Mouse (Mus musculus) embryo, embryonic 11 days (tissue): Measurements from ENCODE around the gene Ston2.
A peak's percentile ranks its signal among the peaks of the same experiment; 100 is the strongest.

Source experiments
- DNase-seq: peaks from one replicate; pipeline ENCODE4 v3.0.0-alpha.2; 2015

The Ston2 gene

GRCm38 (mm10) chr12:91787959-91788437 is at the start of gene Ston2:
Gene Ston2, minus strand, starts transcription at chr12:91788387.
- no peak for DNase-seq

- DNase-seq: no peak
Observed at GRCm38 (mm10) chr12:91837401-91838065, 49.3 kb upstream of the Ston2 start.

- no peak for DNase-seq
Observed at GRCm38 (mm10) chr12:91833939-91834333, 45.7 kb upstream of the Ston2 start.

GRCm38 (mm10) chr12:91833237-91833938 is 45.2 kb upstream of the Ston2 start:
- DNase-seq: no peak

GRCm38 (mm10) chr12:91831410-91831809 is 43.2 kb upstream of the Ston2 start:
- no peak for DNase-seq

DNA sequence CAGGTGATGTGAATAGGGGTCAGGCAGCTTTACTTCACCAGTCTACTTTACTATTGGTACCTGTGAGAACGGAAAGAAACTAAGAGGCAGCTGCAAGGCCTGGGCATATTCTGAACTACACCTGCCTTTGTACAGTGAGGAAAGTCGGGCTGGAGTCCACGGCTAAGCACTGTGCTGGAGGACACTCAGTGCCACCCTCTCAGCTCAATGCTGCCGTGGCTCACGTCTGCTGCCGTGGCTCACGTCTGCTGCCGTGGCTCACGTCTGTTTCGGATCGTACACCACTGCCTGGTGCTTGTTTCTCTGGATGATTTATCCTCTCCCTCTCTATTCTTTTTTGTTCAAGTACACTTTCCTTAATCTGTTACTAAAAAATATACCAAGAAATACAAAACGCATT is 32.3 kb upstream of the Ston2 start:
- DNase-seq: no peak

GRCm38 (mm10) chr12:91818726-91819125 is 30.5 kb upstream of the Ston2 start:
- DNase-seq: no peak

DNA sequence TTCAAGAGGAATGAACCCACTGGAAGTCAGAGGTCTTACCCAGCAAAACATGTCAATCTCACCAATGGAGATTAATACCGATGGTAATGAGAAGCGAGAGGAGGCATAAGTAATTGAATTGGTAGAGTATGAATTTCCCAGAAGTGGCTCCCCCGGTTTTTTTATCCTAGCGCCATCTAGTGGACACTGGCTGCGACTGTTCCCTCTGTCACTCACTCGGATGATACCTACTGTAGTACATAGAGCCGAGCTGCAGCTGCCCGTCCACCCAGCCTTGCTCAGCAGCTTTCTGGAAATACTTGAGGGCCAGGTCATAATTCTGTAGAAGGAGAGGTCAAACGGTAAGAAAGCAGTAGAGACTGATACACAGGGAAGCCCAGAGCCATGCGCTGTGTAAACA is 27.8 kb upstream of the Ston2 start:
- DNase-seq: peak; percentile 66

DNA sequence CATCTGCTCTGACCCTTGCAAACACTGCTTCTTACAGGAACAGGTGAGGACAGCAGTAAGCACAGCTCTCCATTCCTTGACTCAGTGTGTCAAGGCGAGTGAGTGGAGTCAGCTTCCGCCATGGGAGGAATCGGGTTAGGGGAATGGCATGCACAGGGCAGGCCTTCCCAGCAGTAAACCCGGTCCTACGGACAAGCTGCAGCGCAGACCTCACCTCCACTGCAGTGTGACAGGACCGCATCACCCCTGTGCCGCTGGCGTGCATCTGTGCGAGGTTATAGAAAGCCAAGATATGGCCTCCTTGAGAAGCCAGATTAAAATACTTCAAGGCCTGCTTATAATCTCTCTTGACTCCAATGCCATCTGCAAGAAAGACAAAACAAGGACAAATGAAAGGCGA is 27.4 kb upstream of the Ston2 start:
- no peak for DNase-seq

GRCm38 (mm10) chr12:91808911-91809310 is 20.7 kb upstream of the Ston2 start:
- no peak for DNase-seq

DNA sequence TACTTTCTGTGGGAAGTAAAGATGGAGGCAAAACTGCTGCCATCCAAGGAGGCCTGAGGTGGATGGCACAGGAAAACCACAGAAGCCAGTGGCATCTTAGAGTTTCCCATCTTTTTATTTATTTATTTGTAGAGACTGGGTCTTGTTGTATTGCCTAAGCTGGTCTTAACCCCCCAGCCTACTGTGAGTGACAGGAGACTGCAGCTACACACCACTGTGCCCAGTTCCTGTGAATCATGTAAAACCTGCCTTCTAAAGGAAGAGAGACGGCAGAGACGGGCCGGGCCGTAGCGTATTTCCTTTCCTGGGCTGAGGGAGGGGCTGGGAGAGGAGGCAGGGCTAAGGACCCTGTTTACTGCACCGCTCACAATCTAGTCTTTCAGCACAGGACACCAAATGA is 19.6 kb upstream of the Ston2 start:
- DNase-seq: no peak

- no peak for DNase-seq
Observed at GRCm38 (mm10) chr12:91807095-91807494, 18.9 kb upstream of the Ston2 start.

- DNase-seq: no peak
Observed at GRCm38 (mm10) chr12:91804262-91804661, 16.1 kb upstream of the Ston2 start.

GRCm38 (mm10) chr12:91803207-91803932 is 15.2 kb upstream of the Ston2 start:
- DNase-seq: no peak

DNA sequence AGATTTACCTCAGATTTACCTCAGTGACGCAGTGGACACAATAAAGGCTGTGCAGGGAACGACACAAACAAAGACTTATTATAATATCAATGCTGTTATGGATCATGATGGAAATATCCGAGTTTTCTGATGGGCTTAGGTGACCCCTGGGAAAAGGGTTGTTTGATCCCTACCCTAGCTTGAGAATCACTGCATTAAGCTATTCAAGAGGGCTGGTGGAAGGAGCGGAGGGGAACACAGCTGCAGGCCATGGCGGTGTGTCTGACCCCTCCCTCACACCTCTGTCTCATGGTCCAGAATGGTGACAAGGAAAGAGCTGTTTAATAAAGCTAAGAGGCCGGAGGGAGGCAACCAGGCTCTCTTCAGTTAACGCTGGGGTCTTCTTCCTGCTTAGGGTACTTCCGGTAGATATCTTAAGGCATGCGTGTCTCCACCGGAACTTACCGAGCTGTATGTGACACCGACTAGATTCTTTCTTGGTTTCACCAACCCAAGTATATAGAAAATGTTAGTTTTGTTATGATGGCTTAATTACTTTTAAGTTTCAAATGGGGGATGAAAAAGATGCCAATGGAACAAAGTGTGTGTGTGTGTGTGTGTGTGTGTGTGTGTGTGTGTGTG is 14.5 kb upstream of the Ston2 start:
- no peak for DNase-seq

GRCm38 (mm10) chr12:91800861-91801385 is 12.7 kb upstream of the Ston2 start:
- DNase-seq: no peak

GRCm38 (mm10) chr12:91799821-91800335 is 11.7 kb upstream of the Ston2 start:
- no peak for DNase-seq

GRCm38 (mm10) chr12:91799379-91799773 is 11.2 kb upstream of the Ston2 start:
- DNase-seq: peak; percentile 26

DNA sequence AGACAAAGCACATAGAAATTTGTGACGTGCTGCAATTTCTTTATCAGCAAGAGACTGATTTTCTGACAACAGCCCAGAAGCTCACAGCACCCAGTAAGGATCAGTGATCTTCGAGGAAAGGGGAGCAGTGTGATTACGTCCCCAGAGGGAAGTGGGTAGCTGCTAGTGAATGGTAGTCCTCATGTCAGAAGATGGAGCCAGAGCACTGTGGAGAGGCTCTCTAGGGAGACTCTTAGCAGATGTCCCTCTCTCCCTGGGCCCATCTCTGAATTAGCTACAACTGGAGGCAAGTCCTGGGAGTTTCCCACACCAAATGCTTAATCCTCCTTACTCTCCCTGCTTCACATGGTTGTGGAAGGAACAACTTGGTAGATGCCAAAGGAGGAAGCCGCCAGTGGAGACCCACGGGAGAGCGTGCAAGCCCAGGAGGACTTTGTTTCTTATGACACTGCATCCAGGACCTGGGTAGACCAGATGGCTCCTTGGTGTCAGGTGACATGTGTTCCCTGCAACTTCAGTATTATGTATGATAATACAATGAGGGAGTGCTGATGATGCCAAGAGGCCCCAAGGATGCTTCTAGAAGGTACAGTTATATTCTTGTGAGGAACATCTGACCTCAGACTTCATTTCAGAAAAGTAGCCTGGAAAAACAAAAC is 10.7 kb upstream of the Ston2 start:
- peak; percentile 38 for DNase-seq

DNA sequence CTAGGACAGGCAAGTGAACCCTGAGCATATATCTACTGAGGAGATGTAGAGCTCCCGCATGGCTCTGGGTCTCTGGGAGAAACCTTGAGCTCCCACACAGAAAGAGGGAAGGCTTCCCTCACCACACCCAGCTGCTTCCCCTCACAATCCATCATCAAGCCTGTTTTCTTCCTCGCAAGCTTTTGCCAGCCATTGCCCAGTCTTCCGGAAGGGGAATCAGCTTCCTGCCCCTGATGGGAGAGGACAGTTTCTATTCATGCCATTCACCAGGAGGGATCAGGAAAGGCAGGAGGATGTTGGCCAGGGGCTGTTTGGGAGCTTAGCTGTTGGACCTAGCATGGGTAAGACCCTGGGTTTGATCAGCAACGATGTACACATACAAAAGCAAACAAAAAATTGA is 8.6 kb upstream of the Ston2 start:
- no peak for DNase-seq

DNA sequence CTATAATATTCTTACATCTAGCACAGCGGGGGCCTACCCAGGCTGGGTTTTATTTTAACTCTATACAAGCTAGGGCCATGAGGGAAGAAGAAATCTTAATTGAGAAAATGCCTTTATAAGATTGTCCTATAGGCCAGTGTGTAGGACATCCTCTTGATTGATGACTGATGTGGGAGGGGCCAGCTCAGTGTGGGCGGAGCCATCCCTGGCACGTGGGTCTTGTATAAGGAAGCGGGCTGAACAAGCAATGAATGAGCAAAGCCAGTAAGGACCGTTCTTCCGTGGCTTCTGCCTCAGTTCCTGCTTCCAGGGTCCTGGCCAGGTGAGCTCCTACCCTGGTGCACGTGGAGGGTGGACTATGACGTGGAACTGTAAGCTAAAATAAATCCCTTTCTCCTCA is 5.1 kb upstream of the Ston2 start:
- no peak for DNase-seq

DNA sequence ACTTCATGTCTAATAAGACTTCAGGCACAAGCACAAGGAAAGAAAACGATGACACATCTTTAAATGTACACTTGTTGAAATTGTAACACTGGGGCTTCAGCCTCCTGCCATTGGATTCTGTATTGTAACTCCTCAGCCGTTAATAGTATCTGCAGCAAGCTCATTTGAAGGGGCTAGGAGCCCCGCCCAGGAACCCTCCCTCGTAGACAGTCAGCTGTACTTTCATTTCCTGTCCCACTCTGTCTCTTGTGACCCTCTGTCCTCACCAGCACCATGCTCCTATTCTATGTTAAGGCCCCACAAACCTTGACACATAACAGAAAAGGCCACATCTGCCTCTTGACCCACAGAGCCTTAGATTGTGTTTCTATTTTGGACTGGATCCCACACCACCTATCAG is 3.6 kb upstream of the Ston2 start:
- no peak for DNase-seq
